Mouse (Mus musculus) adipocyte (in vitro differentiated cells): ENCODE results near the gene Rab33b.
A peak's percentile ranks its signal among the peaks of the same experiment; 100 is the strongest.

Source experiments
- DNase-seq: peaks from one replicate; pipeline ENCODE4 v3.0.0-alpha.2; 2016; ENCODE audit warnings: low spot score

The Rab33b gene

GRCm38 (mm10) chr3:51511983-51512382, 28.3 kb downstream of the Rab33b start:
- DNase-seq: no peak

- no peak for DNase-seq
These were observed 33.7 kb downstream of the Rab33b start for GRCm38 (mm10) chr3:51517467-51517866.

GRCm38 (mm10) chr3:51517878-51518762, 34.4 kb downstream of the Rab33b start:
- no peak for DNase-seq

DNA sequence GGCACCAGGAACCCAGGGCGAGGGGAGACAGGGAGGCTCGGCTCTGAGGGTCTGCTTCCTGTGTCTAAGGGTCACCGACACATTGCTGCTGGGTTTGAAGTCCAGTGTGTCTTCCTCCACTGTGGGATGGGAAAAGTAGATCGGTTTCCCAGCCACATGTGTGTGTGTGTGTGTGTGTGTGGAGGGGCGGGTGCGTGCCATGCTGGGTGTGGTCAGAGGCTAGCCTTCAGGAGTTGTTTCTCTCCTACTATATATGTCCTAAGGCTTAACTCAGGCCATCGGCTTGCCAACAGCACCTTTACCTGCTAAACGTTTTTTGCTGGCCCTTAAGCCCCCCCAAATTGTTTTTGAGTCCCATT, 35.0 kb downstream of the Rab33b start:
- DNase-seq: no peak

DNA sequence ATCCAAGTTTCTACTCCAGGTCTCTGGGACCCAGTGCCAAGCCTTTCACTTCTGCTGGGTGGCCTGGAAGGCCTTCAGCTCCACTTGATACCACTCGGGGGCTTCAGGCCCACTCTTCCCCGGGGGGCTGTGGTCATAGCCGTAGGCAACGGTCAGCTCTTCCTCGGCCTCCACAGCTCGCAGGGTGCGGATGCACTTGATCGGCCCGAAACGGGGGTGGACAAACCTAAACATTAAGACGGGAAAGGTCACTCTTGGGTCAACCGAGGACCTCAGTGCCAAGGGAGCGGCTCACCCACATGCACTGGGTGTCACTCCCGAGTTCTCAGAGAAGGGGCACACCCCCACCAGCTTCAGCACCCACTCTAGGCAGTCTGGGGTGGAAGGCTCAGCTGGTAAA, 37.5 kb downstream of the Rab33b start:
- DNase-seq: no peak

GRCm38 (mm10) chr3:51525186-51525785, 41.6 kb downstream of the Rab33b start:
- peak; percentile 17 for DNase-seq

GRCm38 (mm10) chr3:51526891-51527290, 43.2 kb downstream of the Rab33b start:
- DNase-seq: no peak

DNA sequence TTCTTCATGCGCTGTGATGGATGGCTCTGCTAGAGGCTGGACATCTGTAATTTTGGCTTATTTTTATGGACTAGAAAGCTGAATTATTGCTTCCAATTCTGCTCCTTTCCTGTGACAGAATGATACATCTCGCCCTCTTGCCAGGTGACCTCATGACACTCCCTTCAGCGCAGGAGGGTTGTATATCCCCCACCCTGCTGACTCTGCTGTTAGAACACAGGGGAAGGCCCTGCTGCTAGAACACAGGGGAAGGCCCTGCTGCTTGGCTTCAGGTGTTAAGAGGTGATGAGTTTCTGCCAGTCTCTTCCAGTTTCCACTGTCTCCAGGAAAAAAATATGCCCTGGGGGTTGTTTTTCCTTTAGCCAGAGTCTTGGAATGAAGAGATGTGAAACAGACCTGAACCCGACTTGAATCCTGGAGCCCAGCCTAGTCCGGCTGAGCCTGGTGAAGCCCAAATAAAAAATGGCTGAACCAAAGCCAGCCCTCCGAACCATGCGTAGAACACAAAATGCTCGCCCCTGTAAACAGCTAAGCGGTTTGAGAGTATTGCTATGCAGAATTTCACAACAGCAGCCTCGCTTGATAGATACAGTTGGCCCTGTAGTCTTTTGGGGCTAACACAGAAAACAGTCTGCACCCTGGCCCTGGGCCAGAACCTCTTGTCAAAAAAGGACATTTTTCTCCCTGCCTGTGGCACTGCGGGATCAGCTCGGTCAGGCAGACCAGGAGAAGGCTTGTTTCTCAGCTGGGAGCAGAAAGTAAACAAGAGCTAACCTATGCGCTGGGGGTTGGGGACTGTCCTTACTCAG, 48.0 kb downstream of the Rab33b start:
- DNase-seq: peak; percentile 88

- DNase-seq: no peak
These were observed 48.5 kb downstream of the Rab33b start for GRCm38 (mm10) chr3:51532282-51532620.

- DNase-seq: no peak
These were observed 49.9 kb downstream of the Rab33b start for GRCm38 (mm10) chr3:51533573-51533972.

DNA sequence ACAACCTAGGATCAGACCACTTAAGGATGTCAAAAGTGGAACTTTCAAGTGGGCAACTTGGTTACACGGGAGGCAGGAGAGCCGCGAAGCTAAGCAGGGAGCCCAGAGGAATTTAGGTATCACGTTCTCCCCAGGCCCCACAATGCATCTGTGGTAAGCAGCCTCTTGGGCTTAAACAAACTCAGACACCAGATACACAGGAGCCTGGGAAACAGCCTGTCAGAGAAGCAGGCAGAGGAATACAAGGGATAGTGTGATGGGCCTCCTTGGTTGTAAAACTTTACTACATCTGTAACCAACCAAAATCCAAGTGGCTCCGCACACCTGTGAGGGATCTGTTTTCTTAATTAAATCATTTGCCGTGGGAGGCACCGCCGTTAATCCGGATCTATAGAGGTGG, 50.3 kb downstream of the Rab33b start:
- no peak for DNase-seq

GRCm38 (mm10) chr3:51539567-51540408, 56.1 kb downstream of the Rab33b start:
- DNase-seq: peak; percentile 75

DNA sequence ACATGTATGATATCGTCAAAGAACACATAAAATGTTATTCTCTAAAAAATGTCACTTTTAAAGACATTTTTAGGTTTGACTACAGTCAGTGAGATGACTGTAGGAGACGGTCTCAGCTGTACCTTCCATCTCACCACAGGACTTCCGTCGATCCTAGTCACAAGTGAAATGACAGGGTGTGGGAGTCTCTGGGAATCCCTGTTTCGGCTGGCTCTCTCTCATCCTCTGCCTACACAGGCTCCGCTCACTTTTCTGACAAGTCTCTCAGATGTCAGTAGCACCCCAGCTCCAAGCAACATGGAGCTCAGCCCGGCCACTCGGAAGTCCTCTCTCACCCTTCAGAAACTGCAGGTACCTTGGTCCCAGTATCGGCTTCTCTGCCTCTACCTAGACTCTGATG, 56.9 kb downstream of the Rab33b start:
- DNase-seq: no peak

DNA sequence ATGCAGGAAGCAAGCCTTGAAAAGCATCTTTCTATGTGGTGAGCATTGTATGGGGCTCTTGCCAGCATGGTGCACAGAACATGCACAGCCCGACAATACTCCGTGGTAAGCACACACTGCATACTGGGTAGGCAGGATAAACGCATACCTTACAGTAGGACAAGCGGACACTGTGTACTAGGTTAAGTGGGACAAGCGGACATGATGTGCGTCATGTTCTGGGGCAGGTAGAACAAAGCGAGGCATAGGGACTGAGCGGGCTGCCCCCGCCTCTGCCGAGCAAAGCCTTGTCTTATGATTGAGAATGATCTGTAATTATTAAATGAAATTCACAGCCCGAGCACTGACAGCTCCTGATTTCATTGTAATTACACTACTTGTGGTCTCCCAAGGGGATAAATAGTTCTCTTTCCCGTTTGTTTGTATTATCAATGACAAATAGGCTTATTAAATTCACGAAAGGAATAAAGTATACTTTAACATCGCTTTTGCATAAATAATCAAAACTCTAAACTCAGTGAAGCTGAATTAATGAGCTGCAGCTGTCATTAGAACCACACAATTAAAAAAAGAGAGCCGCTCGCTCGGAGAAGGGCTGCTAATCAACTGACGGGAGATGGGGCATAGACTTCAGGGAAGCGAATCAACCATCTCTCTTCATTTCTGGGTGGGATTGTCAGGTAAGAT, 60.9 kb downstream of the Rab33b start:
- DNase-seq: no peak
